ENCODE assay signal across 19 mouse cellular contexts in genomic region chr16:14131838-14132237, GRCm38 (mm10). TPM values are rescaled to one million over a fixed set of nuclear protein-coding genes. Genes with fewer than 3 reads are reported as not detected.
A peak's percentile ranks its signal among the peaks of the same experiment; 100 is the strongest.
DNase-seq lines count a peak whose midpoint lies in the region.
"Had no signal": no experiment of that assay in that cellular context is flagged by ENCODE, and none has a peak within 500 bp of the region (broad histone marks: within the 10 kb centered on the region; RNA-seq: fewer than 3 reads in every experiment).

No protein-coding gene starts in this region.

- 9% methylated on average over 5 of the region's 5 CpGs for WGBS in macrophage (ENCODE audit: missing documents)

- no peak overlapping the region for H3K4me3 ChIP-seq in macrophage (ENCODE audit: inconsistent target)
- H3K4me3 ChIP-seq: erythroblast, embryonic 14.5 days; forebrain, embryonic 15.5 days; heart, embryonic 15.5 days; limb, embryonic 12.5 days; megakaryocyte, embryonic 14.5 days had no signal

- DNase-seq in lung, postnatal 25 days (ENCODE audit: low spot score): peak; percentile 24
- DNase-seq in lung, postnatal 10 days: no peak
- DNase-seq in adipocyte (ENCODE audit: low spot score): peak; percentile 90
- peak; percentile 63 for DNase-seq in adrenal gland, postnatal 25 days
- DNase-seq in layer of hippocampus, adult 9-10 months (ENCODE audit: low spot score): no peak
- DNase-seq in heart, adult 18-20 months: no peak
- no peak for DNase-seq in right cerebral cortex, adult 18-20 months
- DNase-seq: cerebellum, postnatal 36 days; kidney, adult 18-20 months; layer of hippocampus, adult 9-11 months; right cerebral cortex, postnatal 14 days; thymus, postnatal 25 days had no signal

- peak overlapping the region; percentile 97 for H3K27ac ChIP-seq in macrophage
- H3K27ac ChIP-seq: forebrain, embryonic 15.5 days; heart, embryonic 15.5 days; limb, embryonic 12.5 days; stomach, postnatal 0 days had no signal

- H3K36me3 ChIP-seq in macrophage (ENCODE audit: inconsistent target): peaks cover 29% of the 10 kb centered on the region

- H3K79me2 ChIP-seq in macrophage (ENCODE audit: inconsistent target): peaks cover 7% of the 10 kb centered on the region; the same call in 1 of the 2 replicates

RNA-seq across cellular contexts. Expression of gene Nde1, which starts 31.2 kb away (rescaled TPM):
- total RNA-seq in adrenal gland, postnatal 25 days (2021): 46.0 and 51.3 TPM in 2 replicates
- 100 to 1,000 TPM in 7 of 26 experiments, 10 to 100 TPM in 19; 34.3 to 192 (median 72.7) TPM for total RNA-seq in macrophage (2018; cell fraction: chromatin; rRNA removed)
- 10 to 100 TPM; 19.3 to 33.4 (median 26.2) TPM for total RNA-seq in macrophage (2018; cell fraction: cytosol; rRNA removed)
- 100 to 1,000 TPM in 1 of 26 experiments, 10 to 100 TPM in 25; 17.0 to 132 (median 39.4) TPM for total RNA-seq in macrophage (2018; cell fraction: nucleus; rRNA removed)
- 29.3 to 47.9 TPM (median 40.1 TPM) in 3 replicates for polyA plus RNA-seq in macrophage (2018)
- 10 to 100 TPM; 26.0 to 28.7 TPM for total RNA-seq in heart, adult 18-20 months (2021)

RNA-seq across cellular contexts. Expression of gene Marf1, which starts 31.3 kb away (rescaled TPM):
- 150 and 155 TPM in 2 replicates for total RNA-seq in adrenal gland, postnatal 25 days (2021)
- 100 to 1,000 TPM; 111 to 697 (median 227) TPM for total RNA-seq in macrophage (2018; cell fraction: chromatin; rRNA removed)
- total RNA-seq in macrophage (2018; cell fraction: cytosol; rRNA removed): 10 to 100 TPM; 18.9 to 44.0 (median 32.8) TPM
- 100 to 1,000 TPM in 23 of 26 experiments, 10 to 100 TPM in 3; 82.4 to 426 (median 148) TPM for total RNA-seq in macrophage (2018; cell fraction: nucleus; rRNA removed)
- 17.0 to 25.5 TPM (median 17.4 TPM) in 3 replicates for polyA plus RNA-seq in macrophage (2018)
- 10 to 100 TPM; 31.3 to 35.9 TPM for total RNA-seq in heart, adult 18-20 months (2021)

Comparison
In these comparisons a context has a peak if more than half of its experiments do, and no peak if none do; other contexts are left out.
1. DNase-seq: peak in lung, postnatal 25 days (single experiment), adipocyte (single experiment) and adrenal gland, postnatal 25 days (single experiment); none in lung, postnatal 10 days (single experiment), layer of hippocampus, adult 9-10 months (single experiment), heart, adult 18-20 months (0 of 2) and right cerebral cortex, adult 18-20 months (single experiment).